Mouse (Mus musculus): ENCODE results near the gene Pik3c2b.

- peak; percentile 21; the same call in 1 of the 2 replicates for TF ChIP-seq CTCF (IDR thresholded peaks at IDR 0.05; ENCODE audit: borderline replicate concordance, insufficient read depth, low read depth, low read length)
- 0 out of 2 replicates have a peak, but pooled peaks have one; percentile 24 for TF ChIP-seq POLR2A (IDR thresholded peaks at IDR 0.05; ENCODE audit: borderline replicate concordance, insufficient read depth, low read length)
These were observed 484 bp downstream of the Pik3c2b start for GRCm38 (mm10) chr1:133045861-133046440.
